Mouse (Mus musculus): Measurements from ENCODE around the gene Gnai3.

GRCm38 (mm10) chr3:108086470-108086979 is 59.4 kb downstream of the Gnai3 start, which contains the start of gene Ampd2:
- TF ChIP-seq CTCF (IDR thresholded peaks at IDR 0.05; ENCODE audit: low read depth, low read length) = no peak
- no peak for TF ChIP-seq POLR2A (IDR thresholded peaks at IDR 0.05; ENCODE audit: extremely low read depth, insufficient read depth, low read length)
